Mouse (Mus musculus) heart, embryonic 15.5 days (tissue): Measurements from ENCODE around the gene Rai2. TPM values are rescaled to one million over a fixed set of nuclear protein-coding genes. Genes with fewer than 3 reads are reported as not detected.

ENCODE experiments used
- ATAC-seq: fragments of 200-750 bp; cut with Nextera tagmentation; replicated peaks from 2 replicates; pipeline ENCODE4 v1.8.0; 2017; ENCODE audit warnings: low read depth, moderate TSS enrichment; ENCODE audit not compliant: insufficient number of reproducible peaks, insufficient read depth, low FRiP score
- H3K27ac ChIP-seq: fragments of 300-500 bp; sonication (generic); 2 replicates; pipeline ENCODE4 v1.5.1; 2015; ENCODE audit warnings: mild to moderate bottlenecking, inconsistent platforms
- H3K27me3 ChIP-seq: fragments of 300-500 bp; sonication (generic); 2 replicates; pipeline ENCODE4 v1.6.1; 2015; ENCODE audit warnings: inconsistent platforms
- H3K36me3 ChIP-seq: fragments of 300-500 bp; sonication (generic); 2 replicates; pipeline ENCODE4 v1.6.1; 2015; ENCODE audit warnings: mild to moderate bottlenecking, inconsistent platforms
- H3K4me1 ChIP-seq: fragments of 300-500 bp; sonication (generic); replicated peaks from 2 replicates; pipeline ENCODE4 v1.6.1; 2015; ENCODE audit warnings: inconsistent platforms
- H3K4me2 ChIP-seq: fragments of 300-500 bp; sonication (generic); 2 replicates; pipeline ENCODE4 v1.6.1; 2015; ENCODE audit warnings: inconsistent platforms, mild to moderate bottlenecking, moderate library complexity
- H3K4me3 ChIP-seq: fragments of 300-500 bp; sonication (generic); 2 replicates; pipeline ENCODE4 v1.5.1; 2015; ENCODE audit warnings: mild to moderate bottlenecking, inconsistent platforms
- H3K9ac ChIP-seq: fragments of 300-500 bp; sonication (generic); 2 replicates; pipeline ENCODE4 v1.6.1; 2015; ENCODE audit warnings: mild to moderate bottlenecking, inconsistent platforms
- H3K9me3 ChIP-seq: fragments of 300-500 bp; sonication (generic); replicated peaks from 2 replicates; pipeline ENCODE4 v1.6.1; 2016; ENCODE audit warnings: inconsistent platforms
- WGBS: fragments of 180-500 bp; shearing (Covaris S2); methylation state at CpG from one replicate; pipeline ENCODE4 v1.1.7; 2015; ENCODE audit warnings: mixed read lengths; 5-methylcytosine and 5-hydroxymethylcytosine counted together
- polyA plus RNA-seq: library from polyadenylated mRNA; unstranded; fragments of >200 nt; fragmentation: Nextera tagmentation; extraction: Ambion mirVana; gene quantifications from 2 replicates; pipeline ENCODE4 v1.2.1, GENCODE M21; 2015

Rai2 gene
- polyA plus RNA-seq = 3.0 and 3.1 TPM in 2 replicates

DNA sequence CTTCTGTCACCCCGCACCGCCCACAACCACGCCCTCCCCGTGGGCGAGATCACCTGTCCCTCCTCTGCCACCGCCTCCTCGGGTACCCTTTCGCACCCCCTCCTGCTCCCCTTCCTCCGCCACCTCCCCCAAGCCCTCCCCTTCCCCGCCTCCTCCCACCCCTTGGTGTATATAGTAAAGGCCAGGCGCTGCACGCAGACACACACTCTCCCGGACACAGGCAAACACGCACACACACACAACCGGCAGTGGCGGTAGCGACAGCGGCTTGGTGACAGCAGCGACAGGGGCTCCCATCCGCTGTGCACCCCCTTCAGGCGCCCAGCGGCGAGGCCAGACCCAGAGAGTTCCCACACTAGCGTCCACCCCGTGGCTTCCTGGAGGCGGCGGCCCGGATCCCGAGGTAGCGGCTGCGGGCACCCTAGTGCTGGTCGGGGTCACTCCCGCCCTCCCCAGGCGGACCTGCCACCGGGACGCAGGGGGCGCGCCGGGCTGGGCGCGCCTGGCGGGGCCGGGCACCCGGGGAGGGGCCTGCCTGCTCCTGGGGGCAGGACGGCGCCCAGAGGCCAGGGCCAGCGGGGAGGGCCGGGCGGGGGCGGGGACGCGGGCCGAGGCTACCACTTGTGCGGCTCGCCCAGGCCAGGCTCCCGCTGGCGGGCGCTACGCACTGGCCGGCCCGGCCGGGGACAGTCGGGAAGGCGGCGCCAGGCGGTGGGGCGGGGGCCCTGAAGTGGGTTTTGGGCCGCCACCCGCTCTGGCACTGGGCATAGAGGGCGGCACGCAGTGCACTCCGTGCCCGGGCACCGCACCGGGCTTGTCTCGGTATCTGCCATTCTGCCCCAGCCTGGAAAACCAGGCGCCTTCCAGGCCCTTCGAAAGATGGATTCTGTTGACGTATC, at the start of gene Rai2:
Rai2 (plus strand) TSS at position 205 of the 899 bp plus-strand sequence.
- 9% methylated on average over 37 of the region's 79 CpGs for WGBS
- ATAC-seq = peak; percentile 60
- no peaks in the 10 kb centered on the region for H3K4me1 ChIP-seq
- H3K9me3 ChIP-seq = no peaks in the 10 kb centered on the region
- H3K36me3 ChIP-seq = no peaks in the 10 kb centered on the region
- no peak within 1 kb of the TSS for H3K27ac ChIP-seq
- H3K4me2 ChIP-seq = peak within 1 kb of the TSS; percentile 93
- H3K9ac ChIP-seq = peak within 1 kb of the TSS; percentile 55
- H3K27me3 ChIP-seq = peaks cover 29% of the 10 kb centered on the region
- H3K4me3 ChIP-seq = peak within 1 kb of the TSS; percentile 60

- ATAC-seq = no peak
- H3K36me3 ChIP-seq = no peaks in the 10 kb centered on the region
- H3K27me3 ChIP-seq = no peaks in the 10 kb centered on the region; the same call in 1 of the 2 replicates
- no peak overlapping the region for H3K4me3 ChIP-seq
- H3K4me1 ChIP-seq = no peaks in the 10 kb centered on the region
- WGBS = 36% methylated on average over 3 of the region's 3 CpGs
- no peaks in the 10 kb centered on the region for H3K9me3 ChIP-seq
- no peak overlapping the region for H3K27ac ChIP-seq
- no peak overlapping the region for H3K4me2 ChIP-seq
- H3K9ac ChIP-seq = no peak overlapping the region
Observed at GRCm38 (mm10) chrX:161689336-161689735, 27.5 kb upstream of the Rai2 start.

DNA sequence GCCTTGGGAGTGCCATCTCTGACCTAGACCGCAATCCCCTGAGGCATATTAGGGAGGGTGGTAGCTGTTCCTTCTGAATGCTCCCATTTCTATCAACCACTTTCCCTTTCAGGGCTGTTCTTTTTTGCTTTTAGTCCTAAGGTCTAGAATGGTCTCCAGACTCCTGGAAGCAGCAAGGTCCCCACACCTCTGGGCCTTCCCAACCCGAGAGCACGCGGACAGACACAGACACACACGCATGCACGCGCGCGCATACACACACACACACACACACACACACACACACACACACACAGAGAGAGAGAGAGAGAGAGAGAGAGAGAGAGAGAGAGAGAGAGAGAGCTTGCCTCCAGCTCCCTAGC, 385 bp upstream of the Rai2 start:
- Histone ChIP-seq H3K27ac (no peak overlapping the region), H3K9me3 (no peaks in the 10 kb centered on the region), H3K4me1 (no peaks in the 10 kb centered on the region), H3K9ac (no peak overlapping the region), H3K27me3 (peaks cover 29% of the 10 kb centered on the region), H3K4me3 (peak overlapping the region; percentile 60), H3K4me2 (peak overlapping the region; percentile 93), H3K36me3 (no peaks in the 10 kb centered on the region)
- no peak for ATAC-seq
- 26% methylated on average over 9 of the region's 9 CpGs for WGBS

- Histone ChIP-seq H3K9ac (peak overlapping the region; percentile 55), H3K4me2 (peak overlapping the region; percentile 93), H3K27me3 (peaks cover 29% of the 10 kb centered on the region), H3K27ac (no peak overlapping the region), H3K9me3 (no peaks in the 10 kb centered on the region), H3K36me3 (no peaks in the 10 kb centered on the region), H3K4me1 (no peaks in the 10 kb centered on the region), H3K4me3 (peak overlapping the region; percentile 60)
- no peak for ATAC-seq
- WGBS = 13% methylated on average over 26 of the region's 26 CpGs
Observed at GRCm38 (mm10) chrX:161717764-161718382, 1.0 kb downstream of the Rai2 start.

DNA sequence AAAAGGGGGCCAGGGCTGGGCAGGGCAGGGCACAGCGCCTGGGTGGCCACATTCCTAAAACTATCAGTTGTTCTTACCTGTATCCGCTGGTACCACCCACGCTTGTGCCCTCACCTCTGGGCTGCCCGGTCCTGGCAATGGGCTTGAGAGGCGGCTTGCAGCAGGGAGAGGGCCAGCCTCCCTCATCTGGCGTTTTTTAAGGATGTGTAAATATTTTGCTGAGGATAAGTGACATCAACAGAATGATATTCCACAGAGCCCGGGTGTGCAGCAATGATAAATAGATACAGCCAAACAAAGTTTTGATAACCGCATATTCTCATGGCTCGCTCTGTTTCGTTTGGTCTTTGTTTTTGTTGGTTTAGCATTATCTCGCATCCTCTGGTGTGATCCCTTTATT, 1.7 kb downstream of the Rai2 start:
- H3K36me3 ChIP-seq = no peaks in the 10 kb centered on the region
- H3K9ac ChIP-seq = no peak overlapping the region
- H3K4me2 ChIP-seq = peak overlapping the region; percentile 93
- no peaks in the 10 kb centered on the region for H3K4me1 ChIP-seq
- no peak overlapping the region for H3K27ac ChIP-seq
- no peaks in the 10 kb centered on the region for H3K9me3 ChIP-seq
- peaks cover 34% of the 10 kb centered on the region for H3K27me3 ChIP-seq
- ATAC-seq = no peak; the same call in 1 of the 2 replicates
- peak overlapping the region; percentile 60 for H3K4me3 ChIP-seq
- WGBS = 32% methylated on average over 11 of the region's 11 CpGs

DNA sequence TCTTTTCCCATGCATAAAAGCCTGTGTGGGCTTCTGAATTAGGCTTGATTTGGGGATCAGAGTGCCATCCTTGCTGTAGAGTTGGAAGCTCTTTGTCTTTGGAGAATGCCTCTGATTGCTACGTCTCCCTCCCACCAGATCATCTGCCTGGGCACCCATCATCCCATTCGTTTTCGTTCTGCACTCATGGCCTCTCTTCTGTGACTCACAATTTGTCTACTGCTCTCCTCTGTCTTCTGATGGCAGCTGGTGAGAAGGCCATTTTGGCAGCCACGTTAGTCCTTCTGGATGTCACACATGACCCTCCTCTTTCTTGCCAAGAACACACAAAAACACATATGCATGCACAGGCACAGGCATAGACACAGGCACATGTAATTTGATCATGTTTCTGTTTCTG, 4.2 kb downstream of the Rai2 start:
- Histone ChIP-seq H3K27ac (no peak overlapping the region), H3K4me3 (no peak overlapping the region), H3K4me2 (no peak overlapping the region), H3K27me3 (peaks cover 35% of the 10 kb centered on the region), H3K9ac (no peak overlapping the region), H3K36me3 (no peaks in the 10 kb centered on the region), H3K9me3 (no peaks in the 10 kb centered on the region), H3K4me1 (no peaks in the 10 kb centered on the region)
- WGBS = 58% methylated on average over 4 of the region's 4 CpGs
- no peak for ATAC-seq

- no peak for ATAC-seq
- H3K27me3 ChIP-seq = peaks cover 22% of the 10 kb centered on the region
- WGBS = 17% methylated on average over 9 of the region's 9 CpGs
- H3K4me2 ChIP-seq = no peak overlapping the region
- no peak overlapping the region for H3K9ac ChIP-seq
- no peaks in the 10 kb centered on the region for H3K36me3 ChIP-seq
- H3K4me1 ChIP-seq = no peaks in the 10 kb centered on the region
- no peaks in the 10 kb centered on the region for H3K9me3 ChIP-seq
- no peak overlapping the region for H3K27ac ChIP-seq
- no peak overlapping the region for H3K4me3 ChIP-seq
Observed at GRCm38 (mm10) chrX:161723391-161723808, 6.5 kb downstream of the Rai2 start.

DNA sequence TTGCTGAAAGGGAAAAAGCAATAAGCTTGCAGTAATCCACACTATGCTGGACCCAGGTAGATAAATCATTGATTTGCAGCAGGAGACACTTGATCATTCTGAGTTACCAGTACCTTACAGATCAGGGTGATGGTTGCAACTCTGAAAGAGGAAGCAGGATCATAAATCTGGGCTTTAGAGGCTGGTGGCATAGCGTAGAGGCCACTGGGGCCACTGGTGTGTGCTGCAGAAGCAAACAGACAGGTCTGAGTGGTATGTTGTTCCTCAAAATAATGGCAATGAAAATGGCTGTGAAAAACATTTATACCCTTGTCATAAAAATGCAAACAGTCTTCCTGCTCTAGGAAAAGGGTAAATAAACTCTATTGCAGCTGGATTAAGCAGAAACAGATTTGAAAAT, 9.4 kb downstream of the Rai2 start:
- H3K9ac ChIP-seq = no peak overlapping the region
- ATAC-seq = no peak
- no peaks in the 10 kb centered on the region for H3K36me3 ChIP-seq
- H3K27ac ChIP-seq = no peak overlapping the region
- H3K4me1 ChIP-seq = no peaks in the 10 kb centered on the region
- 68% methylated on average over 1 of the region's 1 CpGs for WGBS
- H3K27me3 ChIP-seq = peaks cover 9% of the 10 kb centered on the region
- no peak overlapping the region for H3K4me2 ChIP-seq
- no peak overlapping the region for H3K4me3 ChIP-seq
- H3K9me3 ChIP-seq = no peaks in the 10 kb centered on the region

DNA sequence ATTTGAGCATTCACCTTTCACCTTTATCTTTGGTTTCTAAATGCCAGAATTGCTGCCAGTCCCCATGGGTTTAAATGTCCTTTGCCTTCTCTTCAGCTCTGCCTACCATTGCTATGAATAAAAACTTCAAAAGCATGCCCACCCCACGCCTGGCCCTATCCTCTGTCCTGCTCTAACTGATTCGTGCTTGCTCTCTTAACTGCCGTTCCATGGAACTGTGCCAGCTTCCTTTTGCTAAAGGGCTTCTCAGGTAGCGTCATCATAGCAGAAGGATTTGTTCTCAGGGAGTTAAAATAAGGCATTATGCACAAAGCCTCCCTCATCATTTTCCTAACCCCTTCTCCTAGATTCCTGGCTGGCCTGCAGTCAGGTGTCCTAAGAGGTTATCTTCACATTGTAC, 11.6 kb downstream of the Rai2 start:
- Histone ChIP-seq H3K4me2 (no peak overlapping the region), H3K36me3 (no peaks in the 10 kb centered on the region), H3K27me3 (peaks cover 2% of the 10 kb centered on the region), H3K9me3 (no peaks in the 10 kb centered on the region), H3K4me1 (no peaks in the 10 kb centered on the region), H3K27ac (no peak overlapping the region), H3K4me3 (no peak overlapping the region), H3K9ac (no peak overlapping the region)
- 33% methylated on average over 4 of the region's 4 CpGs for WGBS
- no peak for ATAC-seq

- H3K27ac ChIP-seq = no peak overlapping the region
- no peak overlapping the region for H3K4me2 ChIP-seq
- H3K9ac ChIP-seq = no peak overlapping the region
- H3K4me1 ChIP-seq = no peaks in the 10 kb centered on the region
- no peaks in the 10 kb centered on the region for H3K9me3 ChIP-seq
- H3K27me3 ChIP-seq = no peaks in the 10 kb centered on the region; the same call in 1 of the 2 replicates
- no peak overlapping the region for H3K4me3 ChIP-seq
- no peaks in the 10 kb centered on the region for H3K36me3 ChIP-seq
- no peak for ATAC-seq
Observed at GRCm38 (mm10) chrX:161730026-161730425, 13.2 kb downstream of the Rai2 start.

DNA sequence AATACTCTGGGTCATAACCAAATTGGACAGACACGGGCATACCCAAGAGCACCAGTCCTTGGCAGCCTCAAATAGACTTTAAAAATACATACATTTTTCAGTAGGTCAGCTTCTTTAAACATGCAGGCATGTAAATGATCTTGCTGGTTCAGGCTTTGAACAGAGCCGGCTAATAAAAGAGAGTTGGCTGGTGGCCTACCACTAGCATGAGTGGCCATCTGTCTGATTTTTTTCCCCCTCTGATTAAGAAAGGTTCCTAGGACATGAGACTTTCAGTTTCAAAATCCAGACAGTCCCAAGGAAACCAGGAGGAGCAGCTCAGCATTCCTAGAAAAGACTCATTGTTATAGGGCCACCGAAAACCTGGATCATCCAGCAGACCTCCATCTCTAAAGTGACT, 15.0 kb downstream of the Rai2 start:
- WGBS = 84% methylated on average over 3 of the region's 3 CpGs
- no peaks in the 10 kb centered on the region; the same call in 1 of the 2 replicates for H3K27me3 ChIP-seq
- no peak overlapping the region for H3K4me2 ChIP-seq

More for the DNA sequence above, 15.0 kb downstream of the Rai2 start:
- H3K27ac ChIP-seq = no peak overlapping the region
- H3K9ac ChIP-seq = no peak overlapping the region
- no peak overlapping the region for H3K4me3 ChIP-seq
- no peaks in the 10 kb centered on the region for H3K9me3 ChIP-seq
- no peak for ATAC-seq
- no peaks in the 10 kb centered on the region for H3K36me3 ChIP-seq
- no peaks in the 10 kb centered on the region for H3K4me1 ChIP-seq
